Mouse (Mus musculus): ENCODE data around the gene Zfp235. TPM values are rescaled to one million over a fixed set of nuclear protein-coding genes. Genes with fewer than 3 reads are reported as not detected.

The Zfp235 gene
- polyA plus RNA-seq (2012; ENCODE audit: insufficient read depth, insufficient read length, missing spikeins), result 6.4 and 7.0 TPM in 2 replicates

DNA sequence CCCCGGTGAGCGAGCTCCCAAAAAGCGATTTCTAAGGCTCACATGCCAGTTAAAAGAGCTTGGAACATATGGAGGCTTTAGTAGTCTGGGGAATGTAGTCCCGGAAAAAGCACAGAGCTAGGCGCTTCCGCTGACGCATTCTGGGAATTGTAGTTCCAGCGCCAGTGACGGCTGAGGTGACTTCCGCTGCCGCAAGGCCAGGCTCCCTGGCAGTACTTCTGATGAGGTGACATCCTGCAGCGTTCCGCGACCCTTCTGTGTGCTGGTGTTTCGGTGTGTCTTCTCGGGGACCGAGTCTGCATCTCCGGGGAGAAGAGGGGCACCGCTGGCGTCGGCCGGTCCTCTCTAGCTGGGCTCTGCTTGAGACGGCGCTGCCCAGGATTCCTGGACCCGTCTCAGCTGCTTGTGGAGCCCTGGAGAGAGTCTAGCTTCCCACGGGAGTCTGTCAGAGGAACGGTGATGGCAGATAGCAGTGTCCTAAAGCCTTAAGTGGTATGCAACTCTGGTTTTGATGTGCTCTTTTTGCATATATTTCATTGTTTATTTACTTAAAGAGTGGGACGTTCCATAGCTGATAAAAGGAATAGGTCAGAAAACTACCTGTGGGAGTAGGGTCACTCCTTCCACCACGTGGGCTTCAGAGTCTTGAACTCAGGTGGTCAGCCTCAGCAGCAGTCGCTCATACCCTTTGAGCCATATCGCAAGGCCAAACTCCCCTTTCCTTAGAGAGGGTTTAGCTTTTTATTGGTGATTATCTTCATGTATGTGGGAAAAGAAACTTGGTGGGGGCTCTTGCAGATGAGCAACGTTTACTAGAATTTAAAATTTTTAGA lies at the start of gene Zfp235:
Zfp235 (plus strand) TSS at position 174 of the 833 bp plus-strand sequence.
- H3K27ac ChIP-seq (ENCODE audit: insufficient read depth, low read depth, low read length), result no peak within 1 kb of the TSS
- peaks cover 5% of the 10 kb centered on the region for H3K4me1 ChIP-seq (ENCODE audit: control insufficient read depth, insufficient read depth, low read length)
- peak within 1 kb of the TSS; percentile 97 for H3K4me3 ChIP-seq (ENCODE audit: insufficient read depth, low read length)
- TF ChIP-seq POLR2A (IDR thresholded peaks at IDR 0.05; ENCODE audit: borderline replicate concordance, low read depth, low read length) (no peak), CTCF (IDR thresholded peaks at IDR 0.05; ENCODE audit: low read depth, low read length) (no peak)

DNA sequence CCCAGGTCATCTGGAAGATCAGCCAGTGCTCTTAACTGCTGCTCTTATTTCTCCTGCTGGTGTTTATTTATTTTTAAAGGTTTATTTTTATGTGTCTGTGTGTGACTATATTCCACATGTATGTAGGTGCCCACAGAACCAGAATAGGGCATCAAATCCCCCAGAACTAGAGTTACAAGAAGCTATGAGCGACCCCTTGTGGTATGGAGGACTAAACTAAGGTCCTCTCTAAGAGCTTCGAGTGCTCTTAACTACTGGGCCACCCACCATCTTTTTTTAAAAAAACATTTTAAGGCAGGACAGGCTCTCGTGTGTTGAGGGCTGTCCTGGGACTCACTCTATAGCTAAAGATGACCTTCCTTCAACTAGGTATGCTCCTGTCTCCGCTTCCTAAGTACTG lies 47.1 kb upstream of the Zfp235 start:
- no peak overlapping the region for H3K27ac ChIP-seq (ENCODE audit: insufficient read depth, low read depth, low read length)
- no peak overlapping the region for H3K4me3 ChIP-seq (ENCODE audit: insufficient read depth, low read length)
- peaks cover 10% of the 10 kb centered on the region for H3K4me1 ChIP-seq (ENCODE audit: control insufficient read depth, insufficient read depth, low read length)
- TF ChIP-seq POLR2A (IDR thresholded peaks at IDR 0.05; ENCODE audit: borderline replicate concordance, low read depth, low read length) (no peak), CTCF (IDR thresholded peaks at IDR 0.05; ENCODE audit: low read depth, low read length) (no peak)

DNA sequence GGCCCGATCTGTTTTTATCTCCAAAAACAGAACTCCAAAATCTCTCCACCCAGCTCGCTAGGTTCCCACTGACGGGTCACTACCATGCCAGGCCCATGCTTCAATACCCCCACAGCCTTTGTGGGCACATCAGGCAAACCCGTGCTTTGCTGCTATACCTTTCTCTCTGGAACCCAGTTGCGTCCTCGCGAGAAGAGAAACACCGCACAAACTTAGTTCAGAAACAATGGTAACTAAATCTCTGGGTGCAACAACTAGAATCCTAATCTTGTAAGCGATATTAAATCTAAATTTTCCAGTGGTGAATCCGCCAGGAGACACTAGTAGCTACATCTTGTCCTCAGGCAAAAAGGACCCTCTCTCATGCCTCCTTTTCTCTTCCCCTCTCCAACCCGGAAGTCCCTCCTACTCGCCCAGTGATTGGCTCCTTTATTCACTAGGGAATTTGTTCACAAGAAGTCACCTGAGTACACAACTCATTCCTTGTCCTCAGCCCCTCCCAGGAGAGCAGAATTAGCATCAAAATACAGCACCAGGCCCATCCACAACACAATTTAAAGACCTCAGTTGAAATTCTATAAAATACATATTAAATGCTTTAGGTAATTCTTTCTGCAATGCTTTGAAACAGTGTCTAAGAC lies 46.4 kb upstream of the Zfp235 start:
- peaks cover 10% of the 10 kb centered on the region for H3K4me1 ChIP-seq (ENCODE audit: control insufficient read depth, insufficient read depth, low read length)
- TF ChIP-seq CTCF (IDR thresholded peaks at IDR 0.05; ENCODE audit: low read depth, low read length), result no peak
- no peak for TF ChIP-seq POLR2A (IDR thresholded peaks at IDR 0.05; ENCODE audit: borderline replicate concordance, low read depth, low read length)

DNA sequence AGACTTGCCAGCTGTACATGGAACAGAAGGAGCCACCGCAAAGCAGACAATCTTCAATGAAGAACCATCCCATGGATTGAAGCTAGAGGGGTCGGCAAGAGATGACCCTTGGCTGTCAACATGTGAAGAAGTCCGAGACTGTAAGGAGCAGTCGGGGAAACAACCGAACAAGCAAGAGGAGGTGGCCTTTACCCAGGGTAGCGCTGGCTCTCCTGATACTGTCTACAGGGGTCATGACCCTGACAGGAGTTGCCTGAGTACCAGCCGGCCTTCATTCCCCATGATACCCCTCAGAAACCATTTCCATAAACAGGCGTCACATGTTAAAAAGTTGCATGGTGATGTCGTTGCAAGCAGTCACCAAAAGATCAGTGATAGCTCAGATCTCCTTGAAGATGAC lies 29.6 kb upstream of the Zfp235 start:
- TF ChIP-seq POLR2A (IDR thresholded peaks at IDR 0.05; ENCODE audit: borderline replicate concordance, low read depth, low read length) (no peak), CTCF (IDR thresholded peaks at IDR 0.05; ENCODE audit: low read depth, low read length) (no peak)
- Histone ChIP-seq H3K4me1 (ENCODE audit: control insufficient read depth, insufficient read depth, low read length) (no peaks in the 10 kb centered on the region), H3K4me3 (ENCODE audit: insufficient read depth, low read length) (no peak overlapping the region), H3K27ac (ENCODE audit: insufficient read depth, low read depth, low read length) (no peak overlapping the region)

More for the DNA sequence above, 46.4 kb upstream of the Zfp235 start:
- H3K4me3 ChIP-seq (ENCODE audit: insufficient read depth, low read length), result no peak overlapping the region
- H3K27ac ChIP-seq (ENCODE audit: insufficient read depth, low read depth, low read length), result no peak overlapping the region

DNA sequence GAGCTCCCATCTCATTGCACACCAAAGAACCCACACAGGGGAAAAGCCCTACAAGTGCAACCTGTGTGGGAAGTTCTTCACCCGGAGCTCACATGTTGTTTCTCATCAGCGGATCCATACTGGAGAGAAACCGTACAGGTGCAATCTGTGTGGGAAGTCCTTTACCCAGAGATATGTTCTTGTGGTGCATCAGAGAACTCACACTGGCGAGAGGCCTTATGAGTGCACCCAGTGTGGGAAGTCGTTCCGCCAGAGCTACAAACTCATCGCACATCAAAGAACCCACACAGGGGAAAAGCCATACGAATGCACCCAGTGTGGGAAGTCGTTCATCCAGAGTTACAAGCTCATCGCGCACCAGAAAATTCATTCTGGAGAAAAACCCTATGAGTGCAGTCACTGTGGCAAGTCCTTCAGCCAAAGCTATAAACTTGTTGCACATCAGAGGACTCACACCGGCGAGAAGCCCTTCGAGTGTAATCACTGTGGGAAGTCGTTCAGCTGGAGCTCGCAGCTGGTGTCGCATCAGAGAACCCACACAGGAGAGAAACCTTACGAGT lies 28.7 kb upstream of the Zfp235 start:
- no peak overlapping the region for H3K4me3 ChIP-seq (ENCODE audit: insufficient read depth, low read length)
- no peak overlapping the region for H3K27ac ChIP-seq (ENCODE audit: insufficient read depth, low read depth, low read length)
- H3K4me1 ChIP-seq (ENCODE audit: control insufficient read depth, insufficient read depth, low read length), result no peaks in the 10 kb centered on the region
- TF ChIP-seq CTCF (IDR thresholded peaks at IDR 0.05; ENCODE audit: low read depth, low read length), result no peak
- TF ChIP-seq POLR2A (IDR thresholded peaks at IDR 0.05; ENCODE audit: borderline replicate concordance, low read depth, low read length), result no peak

DNA sequence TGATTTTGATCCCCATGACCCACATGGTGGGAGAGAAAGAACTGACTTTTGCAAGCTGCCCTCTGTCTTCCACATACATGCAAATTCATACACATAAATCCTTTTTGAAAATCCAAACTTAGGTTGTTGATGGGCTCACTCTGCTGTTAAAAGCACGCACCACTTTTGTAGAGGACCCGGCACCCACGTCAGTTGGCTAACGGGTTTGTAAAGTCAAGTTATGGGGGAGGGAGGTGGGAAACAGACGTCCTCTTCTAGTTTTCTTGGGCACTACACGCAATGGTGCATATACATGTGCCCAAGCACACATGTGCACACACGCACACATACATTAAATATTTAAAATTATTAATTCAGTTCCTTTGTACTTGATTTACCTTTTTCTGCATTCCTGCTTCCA lies 23.1 kb upstream of the Zfp235 start:
- no peak overlapping the region for H3K4me3 ChIP-seq (ENCODE audit: insufficient read depth, low read length)
- TF ChIP-seq POLR2A (IDR thresholded peaks at IDR 0.05; ENCODE audit: borderline replicate concordance, low read depth, low read length), result no peak
- TF ChIP-seq CTCF (IDR thresholded peaks at IDR 0.05; ENCODE audit: low read depth, low read length), result no peak
- H3K27ac ChIP-seq (ENCODE audit: insufficient read depth, low read depth, low read length), result no peak overlapping the region
- no peaks in the 10 kb centered on the region for H3K4me1 ChIP-seq (ENCODE audit: control insufficient read depth, insufficient read depth, low read length)

DNA sequence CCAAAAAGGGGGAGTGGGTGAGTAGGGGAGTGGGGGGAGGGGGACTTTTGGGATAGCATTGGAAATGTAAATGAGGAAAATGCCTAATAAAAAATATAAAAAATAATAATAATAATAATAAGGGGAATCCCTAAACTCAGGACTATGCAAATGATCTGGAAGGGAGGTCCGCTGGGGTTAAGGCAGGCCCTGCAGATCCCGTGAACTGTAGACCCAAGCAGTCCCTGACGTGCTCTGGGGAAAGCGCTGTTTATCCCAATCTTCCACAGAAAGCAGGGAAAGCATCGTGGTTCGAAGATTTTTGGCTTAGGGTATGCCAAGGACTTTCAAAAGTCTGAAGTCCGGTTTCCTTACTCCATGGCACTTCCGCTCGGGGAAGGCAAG lies 22.2 kb upstream of the Zfp235 start:
- H3K4me3 ChIP-seq (ENCODE audit: insufficient read depth, low read length), result no peak overlapping the region
- H3K4me1 ChIP-seq (ENCODE audit: control insufficient read depth, insufficient read depth, low read length), result no peaks in the 10 kb centered on the region
- TF ChIP-seq POLR2A (IDR thresholded peaks at IDR 0.05; ENCODE audit: borderline replicate concordance, low read depth, low read length) (no peak), CTCF (IDR thresholded peaks at IDR 0.05; ENCODE audit: low read depth, low read length) (no peak)
- H3K27ac ChIP-seq (ENCODE audit: insufficient read depth, low read depth, low read length), result no peak overlapping the region

DNA sequence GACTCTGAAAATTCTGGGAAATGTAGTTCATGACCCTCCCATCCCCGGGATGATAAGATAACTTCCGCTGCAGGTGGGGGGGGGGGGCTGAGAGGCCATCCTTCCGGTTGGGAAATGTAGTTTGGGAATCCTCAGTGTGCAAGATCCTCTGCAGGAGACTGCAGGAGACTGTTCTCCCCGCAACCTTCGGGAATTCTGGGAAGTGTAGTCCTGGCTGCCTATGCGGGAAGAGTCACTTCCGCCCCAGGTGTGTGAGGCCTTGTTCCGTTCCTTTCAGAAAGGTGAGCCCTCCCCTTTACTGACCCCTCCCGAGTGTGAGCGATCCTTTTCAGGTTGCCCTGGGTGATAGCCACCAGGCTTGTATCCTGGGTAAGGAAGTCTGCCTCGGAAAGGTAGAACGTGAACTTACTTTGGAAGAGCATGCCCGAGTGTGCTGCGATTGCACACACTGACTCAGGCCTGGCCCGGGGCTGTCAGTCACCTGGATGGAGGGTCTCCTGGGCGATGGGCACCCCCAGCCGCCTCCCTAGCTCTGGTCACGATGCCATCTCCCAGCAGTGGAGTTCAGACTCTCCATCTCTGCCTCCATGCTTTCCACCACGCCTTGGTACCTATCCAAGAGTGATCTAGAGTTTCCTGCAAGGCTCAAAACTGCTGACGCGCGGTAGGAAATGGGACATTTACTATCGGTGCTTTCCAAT lies 21.7 kb upstream of the Zfp235 start, which contains the start of gene Zfp112:
Zfp112 (plus strand) TSS at position 159 of the 701 bp plus-strand sequence.
- H3K4me1 ChIP-seq (ENCODE audit: control insufficient read depth, insufficient read depth, low read length), result no peaks in the 10 kb centered on the region
- no peak within 1 kb of the TSS for H3K4me3 ChIP-seq (ENCODE audit: insufficient read depth, low read length)
- H3K27ac ChIP-seq (ENCODE audit: insufficient read depth, low read depth, low read length), result no peak within 1 kb of the TSS
- TF ChIP-seq CTCF (IDR thresholded peaks at IDR 0.05; ENCODE audit: low read depth, low read length), result no peak
- TF ChIP-seq POLR2A (IDR thresholded peaks at IDR 0.05; ENCODE audit: borderline replicate concordance, low read depth, low read length), result no peak

DNA sequence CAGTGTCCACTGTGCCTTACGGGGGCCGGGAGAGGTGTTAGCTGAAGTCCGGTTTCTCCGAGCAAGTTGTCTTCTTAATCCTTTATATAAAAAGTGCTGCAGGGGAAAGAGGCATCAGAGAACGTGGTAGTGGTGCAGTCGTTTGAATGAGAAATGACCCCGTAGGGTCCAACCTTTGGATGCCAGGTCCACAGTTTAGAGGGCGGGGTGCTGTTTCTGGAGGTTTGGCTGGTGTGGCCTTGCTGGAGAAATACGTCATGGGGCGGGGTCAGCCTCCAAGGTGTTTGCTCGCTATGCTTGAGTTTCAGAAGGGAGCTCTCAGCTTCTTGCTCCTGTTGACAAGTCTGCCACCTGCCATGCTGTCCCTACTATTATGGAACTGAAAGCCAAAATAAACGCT lies 21.0 kb upstream of the Zfp235 start:
- no peaks in the 10 kb centered on the region for H3K4me1 ChIP-seq (ENCODE audit: control insufficient read depth, insufficient read depth, low read length)
- no peak overlapping the region for H3K4me3 ChIP-seq (ENCODE audit: insufficient read depth, low read length)
- no peak for TF ChIP-seq POLR2A (IDR thresholded peaks at IDR 0.05; ENCODE audit: borderline replicate concordance, low read depth, low read length)
- no peak for TF ChIP-seq CTCF (IDR thresholded peaks at IDR 0.05; ENCODE audit: low read depth, low read length)
- H3K27ac ChIP-seq (ENCODE audit: insufficient read depth, low read depth, low read length), result no peak overlapping the region
